Mouse (Mus musculus): ENCODE results near the gene Cdk5. TPM values are rescaled to one million over a fixed set of nuclear protein-coding genes. Genes with fewer than 3 reads are reported as not detected.

Cdk5 gene
- polyA plus RNA-seq, 2 experiments: 51.7 to 127 TPM

DNA sequence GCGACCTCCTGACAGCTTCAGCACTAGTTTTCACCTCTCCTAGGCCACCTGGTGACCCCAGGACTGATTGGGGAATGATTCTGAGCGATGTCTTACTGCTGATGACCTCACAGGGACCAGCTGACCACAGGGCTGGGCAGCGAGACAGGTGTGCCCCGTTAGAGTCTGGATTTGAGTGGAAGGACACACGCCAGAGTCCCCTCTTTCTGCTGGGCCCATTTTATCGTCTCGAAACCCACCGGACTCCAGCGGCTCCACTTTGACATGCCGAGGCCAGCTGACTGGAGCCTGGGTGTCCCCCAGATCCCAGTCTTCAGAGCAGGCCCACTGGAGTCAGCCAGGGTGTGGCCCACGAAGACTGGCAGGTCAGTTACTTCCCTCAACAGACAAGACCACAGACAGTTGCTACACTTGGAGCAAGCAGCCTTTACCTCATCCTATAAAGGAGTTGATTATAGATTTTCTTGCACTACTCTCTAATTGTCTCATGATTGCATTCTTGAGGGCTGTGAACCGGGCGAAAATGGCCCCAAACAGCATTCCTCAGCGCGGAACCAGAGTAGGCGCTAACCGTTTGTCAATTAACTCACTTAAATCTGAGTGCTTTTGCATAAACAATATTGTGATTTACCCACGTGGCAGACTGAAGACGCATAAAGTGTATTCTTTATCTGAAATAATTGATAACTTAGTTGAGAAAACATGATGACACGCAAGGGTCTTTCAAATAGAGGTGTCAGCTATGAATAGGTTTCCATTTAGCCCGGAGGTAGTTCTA lies 863 bp upstream of the Cdk5 start:
- H3K9me3 ChIP-seq (ENCODE audit: control insufficient read depth, low read length): no peaks in the 10 kb centered on the region
- ATAC-seq (ENCODE audit: low FRiP score, low read depth): no peak
- H3K27me3 ChIP-seq (ENCODE audit: control insufficient read depth, insufficient read depth, low read length): no peaks in the 10 kb centered on the region
- 13% methylated on average over 21 of the region's 21 CpGs for WGBS
- peak overlapping the region; percentile 67 for H3K9ac ChIP-seq (ENCODE audit: low read depth, low read length, severe bottlenecking)
- H3K27ac ChIP-seq (replicated peaks; ENCODE audit: low read depth, low read length): peak overlapping the region; percentile 92
- peaks cover 25% of the 10 kb centered on the region for H3K36me3 ChIP-seq (ENCODE audit: control insufficient read depth, insufficient read depth, low read length)
- peak overlapping the region; percentile 68 for H3K4me3 ChIP-seq (replicated peaks; ENCODE audit: low read length)
- H3K4me1 ChIP-seq (ENCODE audit: control insufficient read depth, insufficient read depth, low read length): peaks cover 41% of the 10 kb centered on the region
- TF ChIP-seq POLR2A (IDR thresholded peaks at IDR 0.05; ENCODE audit: borderline replicate concordance, extremely low read depth, insufficient read depth, insufficient read length): no peak
- no peak for DNase-seq (ENCODE audit: low spot score)
- H3K4me2 ChIP-seq (replicated peaks; ENCODE audit: low read depth, low read length, severe bottlenecking): peak overlapping the region; percentile 94

DNA sequence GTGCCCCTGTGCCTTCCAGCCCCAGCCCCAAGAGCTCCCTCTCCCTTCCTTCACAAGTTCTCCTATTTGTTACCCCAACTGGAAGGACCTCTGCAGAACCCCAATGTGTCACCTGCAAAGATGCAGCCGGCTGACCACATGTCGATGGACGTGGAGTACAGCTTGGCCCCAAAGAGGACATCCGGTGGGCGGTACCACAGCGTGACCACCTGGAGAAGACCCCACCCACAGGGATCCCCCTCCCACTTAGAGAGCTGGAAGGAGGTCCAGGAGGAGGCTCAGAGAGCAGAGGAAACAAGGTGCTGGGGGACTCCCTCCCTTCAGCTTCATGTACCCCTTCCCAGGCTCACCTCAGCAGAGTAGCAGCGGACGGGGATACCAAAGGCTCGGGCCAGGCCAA lies 2.9 kb downstream of the Cdk5 start:
- ATAC-seq (ENCODE audit: low FRiP score, low read depth) (no peak), DNase-seq (ENCODE audit: low spot score) (no peak)
- Histone ChIP-seq H3K4me2 (replicated peaks; ENCODE audit: low read depth, low read length, severe bottlenecking) (no peak overlapping the region), H3K4me1 (ENCODE audit: control insufficient read depth, insufficient read depth, low read length) (peaks cover 13% of the 10 kb centered on the region; the same call in 1 of the 2 replicates), H3K9me3 (ENCODE audit: control insufficient read depth, low read length) (no peaks in the 10 kb centered on the region), H3K27ac (replicated peaks; ENCODE audit: low read depth, low read length) (no peak overlapping the region), H3K27me3 (ENCODE audit: control insufficient read depth, insufficient read depth, low read length) (no peaks in the 10 kb centered on the region), H3K9ac (ENCODE audit: low read depth, low read length, severe bottlenecking) (no peak overlapping the region), H3K4me3 (replicated peaks; ENCODE audit: low read length) (no peak overlapping the region), H3K36me3 (ENCODE audit: control insufficient read depth, insufficient read depth, low read length) (peaks cover 28% of the 10 kb centered on the region)
- no peak for TF ChIP-seq POLR2A (IDR thresholded peaks at IDR 0.05; ENCODE audit: borderline replicate concordance, extremely low read depth, insufficient read depth, insufficient read length)
- WGBS: 86% methylated on average over 9 of the region's 9 CpGs

DNA sequence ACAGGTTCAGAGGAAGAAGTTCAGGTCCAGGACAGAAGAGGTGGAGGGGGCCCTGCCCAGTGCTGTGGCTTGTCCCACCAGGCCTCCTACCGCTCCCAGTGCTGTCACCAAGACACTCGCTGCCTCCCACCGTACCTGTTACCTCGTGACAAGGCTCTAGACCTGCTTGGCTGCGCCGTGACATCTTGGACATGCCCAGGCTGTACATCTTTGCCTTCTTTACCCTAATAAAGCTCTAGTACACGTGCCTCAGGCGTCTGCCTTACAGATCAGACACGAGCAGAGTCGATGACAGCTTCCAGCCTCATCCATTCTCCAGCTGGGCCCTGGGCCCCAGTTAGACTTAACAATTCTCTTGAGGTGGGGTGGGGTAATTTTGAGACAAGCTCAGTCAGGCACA lies 5.7 kb downstream of the Cdk5 start:
- Histone ChIP-seq H3K27me3 (ENCODE audit: control insufficient read depth, insufficient read depth, low read length) (no peaks in the 10 kb centered on the region), H3K4me1 (ENCODE audit: control insufficient read depth, insufficient read depth, low read length) (peaks cover 16% of the 10 kb centered on the region), H3K9me3 (ENCODE audit: control insufficient read depth, low read length) (no peaks in the 10 kb centered on the region), H3K9ac (ENCODE audit: low read depth, low read length, severe bottlenecking) (no peak overlapping the region), H3K36me3 (ENCODE audit: control insufficient read depth, insufficient read depth, low read length) (peaks cover 28% of the 10 kb centered on the region), H3K27ac (replicated peaks; ENCODE audit: low read depth, low read length) (no peak overlapping the region), H3K4me3 (replicated peaks; ENCODE audit: low read length) (no peak overlapping the region), H3K4me2 (replicated peaks; ENCODE audit: low read depth, low read length, severe bottlenecking) (no peak overlapping the region)
- 79% methylated on average over 10 of the region's 10 CpGs for WGBS
- ATAC-seq (ENCODE audit: low FRiP score, low read depth) (no peak), DNase-seq (ENCODE audit: low spot score) (no peak)
- no peak for TF ChIP-seq POLR2A (IDR thresholded peaks at IDR 0.05; ENCODE audit: borderline replicate concordance, extremely low read depth, insufficient read depth, insufficient read length)

DNA sequence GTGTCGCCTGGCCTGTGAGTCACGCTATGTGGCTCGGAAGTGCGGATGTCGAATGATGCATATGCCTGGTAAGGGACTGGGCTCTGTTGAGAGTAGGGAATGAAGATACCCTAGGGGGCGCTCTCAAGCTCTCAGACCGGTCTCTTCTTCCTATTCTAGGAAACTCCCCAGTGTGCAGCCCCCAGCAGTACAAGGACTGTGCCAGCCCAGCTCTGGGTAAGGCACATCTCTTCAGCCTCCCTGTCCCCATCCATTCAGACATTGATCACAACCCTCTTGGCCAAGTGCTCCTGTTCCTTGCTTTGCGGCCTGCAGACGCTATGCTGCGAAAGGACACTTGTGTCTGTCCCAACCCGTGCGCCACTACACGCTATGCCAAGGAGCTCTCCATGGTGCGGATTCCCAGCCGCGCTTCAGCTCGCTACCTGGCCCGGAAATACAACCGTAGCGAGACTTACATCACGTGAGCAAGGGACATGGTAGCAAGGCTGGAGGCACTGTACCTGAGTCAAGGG lies 7.1 kb downstream of the Cdk5 start:
- Histone ChIP-seq H3K4me3 (replicated peaks; ENCODE audit: low read length) (no peak overlapping the region), H3K27me3 (ENCODE audit: control insufficient read depth, insufficient read depth, low read length) (no peaks in the 10 kb centered on the region), H3K4me2 (replicated peaks; ENCODE audit: low read depth, low read length, severe bottlenecking) (no peak overlapping the region), H3K36me3 (ENCODE audit: control insufficient read depth, insufficient read depth, low read length) (peaks cover 26% of the 10 kb centered on the region), H3K27ac (replicated peaks; ENCODE audit: low read depth, low read length) (no peak overlapping the region), H3K9ac (ENCODE audit: low read depth, low read length, severe bottlenecking) (no peak overlapping the region), H3K4me1 (ENCODE audit: control insufficient read depth, insufficient read depth, low read length) (peaks cover 12% of the 10 kb centered on the region), H3K9me3 (ENCODE audit: control insufficient read depth, low read length) (no peaks in the 10 kb centered on the region)
- no peak for TF ChIP-seq POLR2A (IDR thresholded peaks at IDR 0.05; ENCODE audit: borderline replicate concordance, extremely low read depth, insufficient read depth, insufficient read length)
- DNase-seq (ENCODE audit: low spot score): peak; percentile 71
- ATAC-seq (ENCODE audit: low FRiP score, low read depth): peak; percentile 36; the same call in 1 of the 2 replicates
- 3% methylated on average over 21 of the region's 21 CpGs for WGBS

DNA sequence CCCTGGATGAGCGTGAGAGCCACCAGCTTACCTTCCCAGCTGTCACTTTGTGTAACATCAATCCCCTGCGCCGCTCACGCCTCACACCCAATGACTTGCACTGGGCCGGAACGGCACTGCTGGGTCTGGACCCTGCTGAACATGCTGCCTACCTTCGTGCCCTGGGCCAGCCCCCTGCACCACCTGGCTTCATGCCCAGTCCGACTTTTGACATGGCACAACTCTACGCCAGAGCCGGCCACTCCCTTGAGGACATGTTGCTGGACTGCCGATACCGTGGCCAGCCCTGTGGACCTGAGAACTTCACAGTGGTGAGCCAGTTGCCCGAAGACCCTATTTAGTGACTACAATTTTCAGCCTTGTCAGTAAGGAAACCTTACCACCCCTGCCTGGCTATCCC lies 9.4 kb downstream of the Cdk5 start:
- ATAC-seq (ENCODE audit: low FRiP score, low read depth) (no peak), DNase-seq (ENCODE audit: low spot score) (no peak)
- no peak overlapping the region for H3K27ac ChIP-seq (replicated peaks; ENCODE audit: low read depth, low read length)
- H3K4me1 ChIP-seq (ENCODE audit: control insufficient read depth, insufficient read depth, low read length): peaks cover 12% of the 10 kb centered on the region
- H3K36me3 ChIP-seq (ENCODE audit: control insufficient read depth, insufficient read depth, low read length): peaks cover 9% of the 10 kb centered on the region; the same call in 1 of the 2 replicates
- H3K4me3 ChIP-seq (replicated peaks; ENCODE audit: low read length): no peak overlapping the region
- WGBS: 85% methylated on average over 13 of the region's 13 CpGs
- no peak overlapping the region for H3K4me2 ChIP-seq (replicated peaks; ENCODE audit: low read depth, low read length, severe bottlenecking)
- H3K9ac ChIP-seq (ENCODE audit: low read depth, low read length, severe bottlenecking): no peak overlapping the region
- no peaks in the 10 kb centered on the region for H3K27me3 ChIP-seq (ENCODE audit: control insufficient read depth, insufficient read depth, low read length)
- no peaks in the 10 kb centered on the region for H3K9me3 ChIP-seq (ENCODE audit: control insufficient read depth, low read length)
- TF ChIP-seq POLR2A (IDR thresholded peaks at IDR 0.05; ENCODE audit: borderline replicate concordance, extremely low read depth, insufficient read depth, insufficient read length): no peak

Data from limb, embryonic 14.5 days (tissue).